Mouse (Mus musculus) limb, embryonic 12.5 days (tissue): ENCODE data around the gene Lbx2. TPM values are rescaled to one million over a fixed set of nuclear protein-coding genes. Genes with fewer than 3 reads are reported as not detected.

Source experiments
- ATAC-seq: fragments of 200-750 bp; cut with Nextera tagmentation; 2 replicates; pipeline ENCODE4 v1.8.0; 2017; ENCODE audit warnings: low read depth, moderate TSS enrichment; ENCODE audit not compliant: insufficient number of reproducible peaks, insufficient read depth, low FRiP score, low TSS enrichment
- H3K27ac ChIP-seq: fragments of 300-500 bp; sonication (generic); 2 replicates; pipeline ENCODE4 v1.5.1; 2016; ENCODE audit warnings: mild to moderate bottlenecking, moderate library complexity
- H3K27me3 ChIP-seq: fragments of 300-500 bp; sonication (generic); 2 replicates; pipeline ENCODE4 v1.6.1; 2016; ENCODE audit warnings: mild to moderate bottlenecking, moderate library complexity
- H3K36me3 ChIP-seq: fragments of 300-500 bp; sonication (generic); 2 replicates; pipeline ENCODE4 v1.6.1; 2016; ENCODE audit warnings: mild to moderate bottlenecking, moderate library complexity
- H3K4me1 ChIP-seq: fragments of 300-500 bp; sonication (generic); replicated peaks from 2 replicates; pipeline ENCODE4 v1.6.1; 2016
- H3K4me2 ChIP-seq: fragments of 300-500 bp; sonication (generic); 2 replicates; pipeline ENCODE4 v1.6.1; 2016; ENCODE audit warnings: mild to moderate bottlenecking, moderate library complexity
- H3K4me3 ChIP-seq: fragments of 300-500 bp; sonication (generic); replicated peaks from 2 replicates; pipeline ENCODE4 v1.5.1; 2016; ENCODE audit warnings: mild to moderate bottlenecking
- H3K9ac ChIP-seq: fragments of 300-500 bp; sonication (generic); replicated peaks from 2 replicates; pipeline ENCODE4 v1.6.1; 2016; ENCODE audit warnings: mild to moderate bottlenecking, moderate library complexity
- H3K9me3 ChIP-seq: fragments of 300-500 bp; sonication (generic); 2 replicates; pipeline ENCODE4 v1.6.1; 2016; ENCODE audit warnings: mild to moderate bottlenecking, moderate library complexity
- WGBS: fragments of 180-500 bp; shearing (Covaris S2); methylation state at CpG from one replicate; pipeline ENCODE4 v1.1.7; 2016; 5-methylcytosine and 5-hydroxymethylcytosine counted together
- polyA plus RNA-seq: library from polyadenylated mRNA; unstranded; fragments of >200 nt; fragmentation: Nextera tagmentation; extraction: Ambion mirVana; gene quantifications from 2 replicates; pipeline ENCODE4 v1.2.1, GENCODE M21; 2016

The Lbx2 gene
- polyA plus RNA-seq = 0.63 and 6.7 TPM in 2 replicates

- H3K4me1 ChIP-seq = peaks cover 52% of the 10 kb centered on the region
- 1% methylated on average over 35 of the region's 42 CpGs for WGBS
- H3K9ac ChIP-seq = peak within 1 kb of the TSS; percentile 24
- H3K9me3 ChIP-seq = no peaks in the 10 kb centered on the region
- H3K36me3 ChIP-seq = peaks cover 14% of the 10 kb centered on the region
- no peak for ATAC-seq
- peak within 1 kb of the TSS; percentile 32 for H3K4me3 ChIP-seq
- no peak within 1 kb of the TSS for H3K27ac ChIP-seq
- H3K27me3 ChIP-seq = peaks cover 82% of the 10 kb centered on the region
- H3K4me2 ChIP-seq = peak within 1 kb of the TSS; percentile 60
Measured at GRCm38 (mm10) chr6:83086121-83087035, at the start of gene Lbx2. Gene Lbx2, plus strand, starts transcription at chr6:83086367.

- 81% methylated on average over 8 of the region's 8 CpGs for WGBS
- H3K27me3 ChIP-seq = peaks cover 9% of the 10 kb centered on the region
- no peak for ATAC-seq
Measured at GRCm38 (mm10) chr6:83037188-83037587, 49.0 kb upstream of the Lbx2 start.

GRCm38 (mm10) chr6:83038496-83039012, 47.6 kb upstream of the Lbx2 start:
- peaks cover 21% of the 10 kb centered on the region for H3K4me1 ChIP-seq
- H3K9me3 ChIP-seq = no peaks in the 10 kb centered on the region
- H3K27me3 ChIP-seq = peaks cover 4% of the 10 kb centered on the region; the same call in 1 of the 2 replicates
- 11% methylated on average over 24 of the region's 24 CpGs for WGBS
- H3K36me3 ChIP-seq = peaks cover 11% of the 10 kb centered on the region; the same call in 1 of the 2 replicates
- ATAC-seq = peak; percentile 17; the same call in 1 of the 2 replicates
- H3K4me3 ChIP-seq = peak overlapping the region; percentile 29
- no peak overlapping the region for H3K27ac ChIP-seq
- peak overlapping the region; percentile 57 for H3K4me2 ChIP-seq
- peak overlapping the region; percentile 44; the same call in 1 of the 2 replicates for H3K9ac ChIP-seq

More at GRCm38 (mm10) chr6:83037188-83037587, 49.0 kb upstream of the Lbx2 start:
- Histone ChIP-seq H3K9me3 (no peaks in the 10 kb centered on the region), H3K36me3 (peaks cover 11% of the 10 kb centered on the region; the same call in 1 of the 2 replicates), H3K4me3 (no peak overlapping the region), H3K9ac (no peak overlapping the region), H3K4me1 (peaks cover 25% of the 10 kb centered on the region), H3K4me2 (no peak overlapping the region), H3K27ac (no peak overlapping the region)

- WGBS = 82% methylated on average over 5 of the region's 5 CpGs
- H3K9ac ChIP-seq = no peak overlapping the region
- no peak overlapping the region for H3K27ac ChIP-seq
- no peaks in the 10 kb centered on the region for H3K9me3 ChIP-seq
- no peak overlapping the region for H3K4me2 ChIP-seq
- peaks cover 9% of the 10 kb centered on the region for H3K4me1 ChIP-seq
- H3K4me3 ChIP-seq = no peak overlapping the region
- no peak for ATAC-seq
- H3K27me3 ChIP-seq = peaks cover 4% of the 10 kb centered on the region; the same call in 1 of the 2 replicates
- peaks cover 15% of the 10 kb centered on the region; the same call in 1 of the 2 replicates for H3K36me3 ChIP-seq
Measured at GRCm38 (mm10) chr6:83040601-83041000, 45.6 kb upstream of the Lbx2 start.

GRCm38 (mm10) chr6:83043561-83043960, 42.6 kb upstream of the Lbx2 start:
- no peak overlapping the region for H3K4me3 ChIP-seq
- 65% methylated on average over 6 of the region's 6 CpGs for WGBS
- H3K27ac ChIP-seq = no peak overlapping the region
- ATAC-seq = no peak
- H3K4me2 ChIP-seq = no peak overlapping the region
- peaks cover 4% of the 10 kb centered on the region; the same call in 1 of the 2 replicates for H3K4me1 ChIP-seq
- no peaks in the 10 kb centered on the region; the same call in 1 of the 2 replicates for H3K27me3 ChIP-seq
- peaks cover 17% of the 10 kb centered on the region; the same call in 1 of the 2 replicates for H3K36me3 ChIP-seq
- no peaks in the 10 kb centered on the region for H3K9me3 ChIP-seq
- no peak overlapping the region for H3K9ac ChIP-seq

GRCm38 (mm10) chr6:83043993-83044392, 42.2 kb upstream of the Lbx2 start:
- Histone ChIP-seq H3K4me1 (no peaks in the 10 kb centered on the region), H3K27ac (no peak overlapping the region), H3K9me3 (no peaks in the 10 kb centered on the region), H3K27me3 (no peaks in the 10 kb centered on the region; the same call in 1 of the 2 replicates), H3K9ac (no peak overlapping the region), H3K4me2 (no peak overlapping the region), H3K36me3 (peaks cover 21% of the 10 kb centered on the region; the same call in 1 of the 2 replicates), H3K4me3 (no peak overlapping the region)
- ATAC-seq = no peak
- WGBS = 85% methylated on average over 5 of the region's 5 CpGs

GRCm38 (mm10) chr6:83044742-83045141, 41.4 kb upstream of the Lbx2 start:
- Histone ChIP-seq H3K4me3 (no peak overlapping the region), H3K4me2 (no peak overlapping the region), H3K9ac (no peak overlapping the region), H3K36me3 (peaks cover 25% of the 10 kb centered on the region; the same call in 1 of the 2 replicates), H3K9me3 (no peaks in the 10 kb centered on the region), H3K27me3 (no peaks in the 10 kb centered on the region; the same call in 1 of the 2 replicates), H3K27ac (no peak overlapping the region), H3K4me1 (no peaks in the 10 kb centered on the region)
- 78% methylated on average over 9 of the region's 9 CpGs for WGBS
- no peak for ATAC-seq

GRCm38 (mm10) chr6:83049367-83049766, 36.8 kb upstream of the Lbx2 start:
- Histone ChIP-seq H3K9ac (no peak overlapping the region), H3K36me3 (peaks cover 38% of the 10 kb centered on the region), H3K9me3 (no peaks in the 10 kb centered on the region), H3K4me2 (no peak overlapping the region), H3K4me3 (no peak overlapping the region), H3K4me1 (peaks cover 13% of the 10 kb centered on the region), H3K27me3 (no peaks in the 10 kb centered on the region; the same call in 1 of the 2 replicates), H3K27ac (no peak overlapping the region)
- 66% methylated on average over 10 of the region's 10 CpGs for WGBS
- no peak for ATAC-seq

GRCm38 (mm10) chr6:83053136-83053960, 32.8 kb upstream of the Lbx2 start:
- Histone ChIP-seq H3K27ac (peak overlapping the region; percentile 93), H3K27me3 (no peaks in the 10 kb centered on the region), H3K4me3 (peak overlapping the region; percentile 97), H3K9me3 (no peaks in the 10 kb centered on the region), H3K4me2 (peak overlapping the region; percentile 73), H3K36me3 (peaks cover 56% of the 10 kb centered on the region), H3K9ac (peak overlapping the region; percentile 88), H3K4me1 (peaks cover 23% of the 10 kb centered on the region)
- WGBS = 1% methylated on average over 26 of the region's 26 CpGs
- no peak for ATAC-seq

- H3K36me3 ChIP-seq = peaks cover 48% of the 10 kb centered on the region
- H3K4me1 ChIP-seq = peaks cover 23% of the 10 kb centered on the region
- peaks cover 7% of the 10 kb centered on the region; the same call in 1 of the 2 replicates for H3K27me3 ChIP-seq
- peak within 1 kb of the TSS; percentile 88 for H3K9ac ChIP-seq
- WGBS = under 1% methylated on average over 63 of the region's 64 CpGs
- H3K27ac ChIP-seq = peak within 1 kb of the TSS; percentile 93
- H3K4me2 ChIP-seq = peak within 1 kb of the TSS; percentile 73
- peak; percentile 93 for ATAC-seq
- no peaks in the 10 kb centered on the region for H3K9me3 ChIP-seq
- H3K4me3 ChIP-seq = peak within 1 kb of the TSS; percentile 97
Measured at GRCm38 (mm10) chr6:83054074-83054851, 31.9 kb upstream of the Lbx2 start, which contains the start of gene Aup1. Gene Aup1, plus strand, starts transcription at chr6:83054521.
